Mouse (Mus musculus) G1E (cell line): ENCODE results near the gene Nmrk2. TPM values are rescaled to one million over a fixed set of nuclear protein-coding genes. Genes with fewer than 3 reads are reported as not detected.

Experiments
- ATAC-seq: 2 replicates; pipeline ENCODE4 v1.8.0; 2016; ENCODE audit warnings: mild to moderate bottlenecking; ENCODE audit not compliant: insufficient number of reproducible peaks, poor library complexity, low FRiP score, severe bottlenecking; ENCODE audit errors: extremely low read depth
- DNase-seq: peaks from one replicate; pipeline ENCODE4 v3.0.0; 2012; ENCODE audit warnings: low spot score
- H3K27me3 ChIP-seq: 2 replicates; pipeline ENCODE4 v1.6.1; 2012; ENCODE audit warnings: mild to moderate bottlenecking, low read length, inconsistent platforms; ENCODE audit not compliant: insufficient read depth
- H3K36me3 ChIP-seq: replicated peaks from 2 replicates; pipeline ENCODE3; 2012; ENCODE audit warnings: mild to moderate bottlenecking, inconsistent platforms
- H3K4me1 ChIP-seq: 2 replicates; pipeline ENCODE4 v1.6.1; 2012; ENCODE audit warnings: low read depth, low read length, inconsistent platforms, mixed read lengths; ENCODE audit not compliant: insufficient read depth
- H3K4me3 ChIP-seq: 2 replicates; pipeline ENCODE4 v1.5.1; 2012; ENCODE audit warnings: low read depth, mild to moderate bottlenecking, inconsistent platforms, low read length, moderate library complexity, mixed read lengths
- H3K9me3 ChIP-seq: replicated peaks from 2 replicates; pipeline ENCODE4 v1.6.1; 2012; ENCODE audit warnings: inconsistent platforms
- CTCF ChIP-seq: IDR thresholded peaks from 2 replicates; pipeline ENCODE4 v1.5.1; 2012; ENCODE audit warnings: low read depth, low read length, inconsistent platforms, mixed read lengths
- GATA1 ChIP-seq: IDR thresholded peaks from 2 replicates; pipeline ENCODE4 v1.6.1; 2012; ENCODE audit warnings: borderline replicate concordance, low read length, inconsistent platforms, mixed read lengths
- GATA2 ChIP-seq: IDR thresholded peaks from 2 replicates; pipeline ENCODE4 v1.6.1; 2012; ENCODE audit warnings: low read depth, low read length, inconsistent platforms, borderline replicate concordance
- POLR2AphosphoS5 ChIP-seq: IDR thresholded peaks from 2 replicates; pipeline ENCODE4 v1.6.1; 2012; ENCODE audit warnings: low read depth, low read length, inconsistent platforms; ENCODE audit not compliant: insufficient replicate concordance
- TAL1 ChIP-seq: conservative IDR thresholded peaks from 2 replicates; pipeline ENCODE4 v1.6.1; 2012; ENCODE audit warnings: low read depth, low read length, inconsistent platforms, mixed read lengths
- polyA plus RNA-seq: library from polyadenylated mRNA; stranded (reverse); fragments of >175 nt; gene quantifications from 2 replicates; pipeline ENCODE4 v1.2.3, GENCODE M21; 2012
- total RNA-seq, 2 experiments: library from RNA; stranded (forward) in 1 of 2; stranded (reverse) in 1 of 2; fragments of 200-1000 nt in 1 of 2; fragments of >200 nt in 1 of 2; fragmentation: Nextera tagmentation in 1 of 2; gene quantifications; 2 replicates each; pipeline ENCODE4 v1.2.3; 2014 to 2017

The Nmrk2 gene
- total and polyA plus RNA-seq, 3 experiments: not detected

GRCm38 (mm10) chr10:81154736-81155135, 47.1 kb downstream of the Nmrk2 start:
- TF ChIP-seq CTCF (no peak), GATA1 (no peak), POLR2AphosphoS5 (no peak), TAL1 (no peak), GATA2 (no peak)
- no peaks in the 10 kb centered on the region for H3K9me3 ChIP-seq
- H3K27me3 ChIP-seq: no peaks in the 10 kb centered on the region
- peaks cover 52% of the 10 kb centered on the region for H3K4me1 ChIP-seq
- no peak for DNase-seq
- H3K4me3 ChIP-seq: no peak overlapping the region
- no peak for ATAC-seq
- peaks cover 94% of the 10 kb centered on the region for H3K36me3 ChIP-seq

GRCm38 (mm10) chr10:81154313-81154712, 47.5 kb downstream of the Nmrk2 start:
- H3K27me3 ChIP-seq: no peaks in the 10 kb centered on the region
- H3K36me3 ChIP-seq: peaks cover 96% of the 10 kb centered on the region
- TF ChIP-seq CTCF: no peak
- no peak for TF ChIP-seq POLR2AphosphoS5
- TF ChIP-seq TAL1: no peak
- TF ChIP-seq GATA2: no peak
- TF ChIP-seq GATA1: no peak
- ATAC-seq (no peak), DNase-seq (no peak)
- H3K9me3 ChIP-seq: no peaks in the 10 kb centered on the region
- peaks cover 53% of the 10 kb centered on the region for H3K4me1 ChIP-seq
- no peak overlapping the region for H3K4me3 ChIP-seq

DNA sequence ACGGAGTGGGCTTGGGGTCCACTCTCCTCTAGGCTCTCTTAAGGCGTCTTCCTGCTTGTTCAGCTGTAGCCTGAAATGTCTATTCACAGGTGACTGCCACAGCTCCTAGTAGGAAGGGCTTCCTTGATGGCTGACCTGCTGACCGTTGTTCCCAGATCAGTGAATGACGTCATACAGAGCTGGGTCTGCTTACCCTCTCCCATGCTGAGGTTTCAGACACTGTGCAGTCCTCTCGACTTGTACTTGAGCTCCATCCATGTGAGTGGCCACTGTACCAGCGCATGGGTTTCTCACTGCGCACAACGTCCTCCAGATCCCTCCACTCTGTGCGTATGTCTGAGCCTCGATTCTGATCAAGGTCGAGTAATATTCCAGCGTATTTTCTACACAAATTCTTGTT, 49.2 kb downstream of the Nmrk2 start:
- Histone ChIP-seq H3K36me3 (peaks cover 96% of the 10 kb centered on the region), H3K4me3 (no peak overlapping the region), H3K27me3 (no peaks in the 10 kb centered on the region), H3K4me1 (peaks cover 52% of the 10 kb centered on the region), H3K9me3 (peaks cover 6% of the 10 kb centered on the region)
- ATAC-seq (no peak), DNase-seq (no peak)
- 0 out of 2 replicates have a peak, but pooled peaks have one; percentile 70 for TF ChIP-seq POLR2AphosphoS5
- TF ChIP-seq CTCF: no peak

DNA sequence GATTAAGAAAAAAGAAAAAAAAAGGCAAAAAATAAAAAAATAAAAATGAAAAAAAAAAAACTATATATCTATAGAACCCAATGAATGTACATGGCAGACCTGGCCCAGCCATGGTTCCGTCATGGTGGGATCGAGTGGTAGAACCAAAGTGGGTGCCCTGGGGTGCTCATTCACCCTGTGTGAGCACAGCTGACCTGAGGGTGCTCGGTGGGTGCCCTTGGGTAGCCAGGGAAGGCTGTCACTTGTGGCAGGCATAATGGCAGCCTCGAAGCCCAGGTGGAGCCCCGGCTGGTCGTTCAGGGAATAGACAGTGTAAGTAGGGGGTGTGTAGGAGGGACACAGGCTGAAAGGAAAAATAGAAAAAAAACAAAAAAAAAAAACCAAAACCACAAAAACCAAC, 50.6 kb downstream of the Nmrk2 start:
- Histone ChIP-seq H3K27me3 (no peaks in the 10 kb centered on the region), H3K4me3 (no peak overlapping the region), H3K9me3 (peaks cover 12% of the 10 kb centered on the region), H3K4me1 (peaks cover 59% of the 10 kb centered on the region), H3K36me3 (peaks cover 96% of the 10 kb centered on the region)
- DNase-seq: no peak
- TF ChIP-seq CTCF (no peak), TAL1 (no peak), GATA2 (no peak), POLR2AphosphoS5 (no peak), GATA1 (no peak)
- ATAC-seq: no peak

Other genes starting within 250 kb of the Nmrk2 start
Only the 20 nearest of the 30 such genes appear.
- gene Sgta, start 141.9 kb downstream of the Nmrk2 start, total RNA-seq (2014; fragmentation: Nextera tagmentation): 69.9 and 71.1 TPM in 2 replicates
- 52.4 and 56.2 TPM in 2 replicates for gene Sgta, start 141.9 kb downstream of the Nmrk2 start, total RNA-seq (2017)
- gene Sgta, start 141.9 kb downstream of the Nmrk2 start, polyA plus RNA-seq: 178 and 186 TPM in 2 replicates
- gene Thop1, start 132.0 kb downstream of the Nmrk2 start, total RNA-seq (2014; fragmentation: Nextera tagmentation): 13.1 and 15.9 TPM in 2 replicates
- 19.0 and 23.6 TPM in 2 replicates for gene Thop1, start 132.0 kb downstream of the Nmrk2 start, total RNA-seq (2017)
- 81.6 and 95.0 TPM in 2 replicates for gene Thop1, start 132.0 kb downstream of the Nmrk2 start, polyA plus RNA-seq
- not detected in 2 replicates for gene Creb3l3, start 103.2 kb downstream of the Nmrk2 start, total RNA-seq (2014; fragmentation: Nextera tagmentation)
- 0.29 TPM in 1 of 2 replicates, not detected in the other for gene Creb3l3, start 103.2 kb downstream of the Nmrk2 start, total RNA-seq (2017)
- gene Creb3l3, start 103.2 kb downstream of the Nmrk2 start, polyA plus RNA-seq: not detected in 2 replicates
- gene Map2k2, start 96.1 kb downstream of the Nmrk2 start, total RNA-seq (2014; fragmentation: Nextera tagmentation): 35.9 and 52.2 TPM in 2 replicates
- 63.5 and 76.7 TPM in 2 replicates for gene Map2k2, start 96.1 kb downstream of the Nmrk2 start, total RNA-seq (2017)
- 272 and 393 TPM in 2 replicates for gene Map2k2, start 96.1 kb downstream of the Nmrk2 start, polyA plus RNA-seq
- 27.7 and 31.1 TPM in 2 replicates for gene Zbtb7a, start 66.8 kb downstream of the Nmrk2 start, total RNA-seq (2014; fragmentation: Nextera tagmentation)
- gene Zbtb7a, start 66.8 kb downstream of the Nmrk2 start, total RNA-seq (2017): 6.4 and 7.1 TPM in 2 replicates
- 75.7 and 79.1 TPM in 2 replicates for gene Zbtb7a, start 66.8 kb downstream of the Nmrk2 start, polyA plus RNA-seq
- gene Pias4, start 34.1 kb downstream of the Nmrk2 start, total RNA-seq (2014; fragmentation: Nextera tagmentation): 28.6 and 34.4 TPM in 2 replicates
- 21.2 and 24.8 TPM in 2 replicates for gene Pias4, start 34.1 kb downstream of the Nmrk2 start, total RNA-seq (2017)
- 62.7 and 70.5 TPM in 2 replicates for gene Pias4, start 34.1 kb downstream of the Nmrk2 start, polyA plus RNA-seq
- gene Eef2, start 25.4 kb downstream of the Nmrk2 start, total RNA-seq (2014; fragmentation: Nextera tagmentation): 1,577 and 1,715 TPM in 2 replicates
- gene Eef2, start 25.4 kb downstream of the Nmrk2 start, total RNA-seq (2017): 1,676 and 1,695 TPM in 2 replicates
- gene Eef2, start 25.4 kb downstream of the Nmrk2 start, polyA plus RNA-seq: 2,355 and 3,878 TPM in 2 replicates
- 34.2 and 43.3 TPM in 2 replicates for gene Dapk3, start 19.0 kb downstream of the Nmrk2 start, total RNA-seq (2014; fragmentation: Nextera tagmentation)
- gene Dapk3, start 19.0 kb downstream of the Nmrk2 start, total RNA-seq (2017): 39.3 and 40.8 TPM in 2 replicates
- 69.8 and 96.7 TPM in 2 replicates for gene Dapk3, start 19.0 kb downstream of the Nmrk2 start, polyA plus RNA-seq
- gene 4930442H23Rik, start 18.2 kb downstream of the Nmrk2 start, total RNA-seq (2014; fragmentation: Nextera tagmentation): not detected in 2 replicates
- not detected in 2 replicates for gene 4930442H23Rik, start 18.2 kb downstream of the Nmrk2 start, total RNA-seq (2017)
- not detected in 2 replicates for gene 4930442H23Rik, start 18.2 kb downstream of the Nmrk2 start, polyA plus RNA-seq
- gene Atcay, start 28.8 kb upstream of the Nmrk2 start, total RNA-seq (2014; fragmentation: Nextera tagmentation): not detected in 2 replicates
- gene Atcay, start 28.8 kb upstream of the Nmrk2 start, total RNA-seq (2017): 0.06 and 0.11 TPM in 2 replicates
- not detected in 2 replicates for gene Atcay, start 28.8 kb upstream of the Nmrk2 start, polyA plus RNA-seq
- 7.0 and 7.1 TPM in 2 replicates for gene Zfr2, start 31.1 kb upstream of the Nmrk2 start, total RNA-seq (2014; fragmentation: Nextera tagmentation)
- gene Zfr2, start 31.1 kb upstream of the Nmrk2 start, total RNA-seq (2017): 2.6 and 3.2 TPM in 2 replicates
- 1.8 and 1.9 TPM in 2 replicates for gene Zfr2, start 31.1 kb upstream of the Nmrk2 start, polyA plus RNA-seq
- gene Matk, start 50.9 kb upstream of the Nmrk2 start, total RNA-seq (2014; fragmentation: Nextera tagmentation): not detected in 2 replicates
- gene Matk, start 50.9 kb upstream of the Nmrk2 start, total RNA-seq (2017): 0.05 and 0.06 TPM in 2 replicates
- 0.07 TPM in 1 of 2 replicates, not detected in the other for gene Matk, start 50.9 kb upstream of the Nmrk2 start, polyA plus RNA-seq
- gene Mrpl54, start 64.9 kb upstream of the Nmrk2 start, total RNA-seq (2014; fragmentation: Nextera tagmentation): 75.6 and 78.6 TPM in 2 replicates
- gene Mrpl54, start 64.9 kb upstream of the Nmrk2 start, total RNA-seq (2017): 186 and 206 TPM in 2 replicates
- 612 and 631 TPM in 2 replicates for gene Mrpl54, start 64.9 kb upstream of the Nmrk2 start, polyA plus RNA-seq
- gene Apba3, start 64.9 kb upstream of the Nmrk2 start, total RNA-seq (2014; fragmentation: Nextera tagmentation): 36.2 and 44.6 TPM in 2 replicates
- 27.9 and 38.9 TPM in 2 replicates for gene Apba3, start 64.9 kb upstream of the Nmrk2 start, total RNA-seq (2017)
- 113 and 130 TPM in 2 replicates for gene Apba3, start 64.9 kb upstream of the Nmrk2 start, polyA plus RNA-seq
- 0.44 TPM in 1 of 2 replicates, not detected in the other for gene Tjp3, start 89.5 kb upstream of the Nmrk2 start, total RNA-seq (2014; fragmentation: Nextera tagmentation)
- 1.8 and 1.9 TPM in 2 replicates for gene Tjp3, start 89.5 kb upstream of the Nmrk2 start, total RNA-seq (2017)
- 1.4 and 1.6 TPM in 2 replicates for gene Tjp3, start 89.5 kb upstream of the Nmrk2 start, polyA plus RNA-seq
- gene Pip5k1c, start 90.9 kb upstream of the Nmrk2 start, total RNA-seq (2014; fragmentation: Nextera tagmentation): 58.0 and 62.2 TPM in 2 replicates
- gene Pip5k1c, start 90.9 kb upstream of the Nmrk2 start, total RNA-seq (2017): 58.8 and 66.6 TPM in 2 replicates
- gene Pip5k1c, start 90.9 kb upstream of the Nmrk2 start, polyA plus RNA-seq: 266 and 331 TPM in 2 replicates
- gene Cactin, start 119.1 kb upstream of the Nmrk2 start, total RNA-seq (2014; fragmentation: Nextera tagmentation): 9.0 and 11.4 TPM in 2 replicates
- 23.5 and 23.9 TPM in 2 replicates for gene Cactin, start 119.1 kb upstream of the Nmrk2 start, total RNA-seq (2017)
- gene Cactin, start 119.1 kb upstream of the Nmrk2 start, polyA plus RNA-seq: 77.9 and 80.5 TPM in 2 replicates
- not detected in 2 replicates for gene Tbxa2r, start 126.7 kb upstream of the Nmrk2 start, total RNA-seq (2014; fragmentation: Nextera tagmentation)
- 0.06 TPM in 1 of 2 replicates, not detected in the other for gene Tbxa2r, start 126.7 kb upstream of the Nmrk2 start, total RNA-seq (2017)
- 0.06 TPM in 1 of 2 replicates, not detected in the other for gene Tbxa2r, start 126.7 kb upstream of the Nmrk2 start, polyA plus RNA-seq
- gene Gipc3, start 141.2 kb upstream of the Nmrk2 start, total RNA-seq (2014; fragmentation: Nextera tagmentation): not detected in 2 replicates
- gene Gipc3, start 141.2 kb upstream of the Nmrk2 start, total RNA-seq (2017): 0.11 TPM in 1 of 2 replicates, not detected in the other
- gene Gipc3, start 141.2 kb upstream of the Nmrk2 start, polyA plus RNA-seq: not detected in 2 replicates
- gene Hmg20b, start 148.4 kb upstream of the Nmrk2 start, total RNA-seq (2014; fragmentation: Nextera tagmentation): 36.7 and 39.2 TPM in 2 replicates
- 12.0 and 21.9 TPM in 2 replicates for gene Hmg20b, start 148.4 kb upstream of the Nmrk2 start, total RNA-seq (2017)
- 142 and 193 TPM in 2 replicates for gene Hmg20b, start 148.4 kb upstream of the Nmrk2 start, polyA plus RNA-seq